Mouse (Mus musculus): Measurements from ENCODE around the gene Pcyt2. TPM values are rescaled to one million over a fixed set of nuclear protein-coding genes. Genes with fewer than 3 reads are reported as not detected.

Gene Pcyt2
- polyA plus RNA-seq, 1 experiment, result 432 TPM

DNA sequence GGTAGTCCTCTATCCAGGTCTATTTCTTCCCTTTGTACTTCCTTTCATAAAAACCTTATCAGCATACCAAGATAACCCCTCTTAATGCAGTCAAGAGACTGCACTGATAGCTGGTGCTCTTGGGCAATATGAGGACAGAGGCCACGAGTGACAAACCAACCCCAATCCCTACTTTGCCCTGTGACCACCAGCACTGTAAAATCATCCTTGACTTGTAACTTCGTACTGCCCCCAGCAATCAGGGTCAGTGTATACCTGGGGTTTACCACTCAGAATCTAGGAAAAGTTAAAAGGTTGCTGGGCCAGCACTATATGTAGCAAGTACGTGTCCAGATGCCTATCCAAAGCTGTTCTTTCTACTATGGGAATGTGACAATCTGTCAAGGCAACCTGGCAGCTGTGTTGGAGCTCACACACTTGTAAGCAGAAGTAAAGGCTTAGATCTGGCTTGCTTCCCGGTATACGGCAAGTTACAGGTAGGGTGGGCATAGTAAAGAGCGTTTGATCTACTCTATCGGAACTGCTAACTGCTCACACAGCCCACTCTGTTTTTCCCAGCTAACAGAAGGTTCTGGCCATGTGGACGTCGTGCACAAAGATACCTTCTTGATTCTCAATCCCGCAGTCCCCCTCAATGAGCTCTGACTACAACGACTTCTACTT lies 45.9 kb downstream of the Pcyt2 start:
- no peak for TF ChIP-seq CTCF (conservative IDR thresholded peaks at IDR 0.05; ENCODE audit: insufficient read depth, insufficient read length, low read depth, low read length)
- TF ChIP-seq POLR2A (IDR thresholded peaks at IDR 0.05; ENCODE audit: low read depth, low read length), result no peak
- Histone ChIP-seq H3K27ac (ENCODE audit: insufficient read depth, low read depth, low read length) (peak overlapping the region; percentile 81; the same call in 1 of the 2 replicates), H3K27me3 (replicated peaks; ENCODE audit: control insufficient read depth, insufficient read depth, low read length) (no peaks in the 10 kb centered on the region), H3K4me1 (ENCODE audit: control insufficient read depth, insufficient read depth, low read length) (peaks cover 12% of the 10 kb centered on the region; the same call in 1 of the 2 replicates), H3K4me3 (ENCODE audit: insufficient read depth, low read depth, low read length) (peak overlapping the region; percentile 85), H3K36me3 (ENCODE audit: control insufficient read depth, insufficient read depth, low read length) (peaks cover 4% of the 10 kb centered on the region)
- no peak for DNase-seq
- WGBS, result 3% methylated on average over 11 of the region's 11 CpGs

GRCm38 (mm10) chr11:120571122-120571521 lies 46.6 kb downstream of the Pcyt2 start:
- TF ChIP-seq CTCF (conservative IDR thresholded peaks at IDR 0.05; ENCODE audit: insufficient read depth, insufficient read length, low read depth, low read length) (no peak), POLR2A (IDR thresholded peaks at IDR 0.05; ENCODE audit: low read depth, low read length) (no peak)
- Histone ChIP-seq H3K27me3 (replicated peaks; ENCODE audit: control insufficient read depth, insufficient read depth, low read length) (no peaks in the 10 kb centered on the region), H3K36me3 (ENCODE audit: control insufficient read depth, insufficient read depth, low read length) (peaks cover 6% of the 10 kb centered on the region), H3K4me3 (ENCODE audit: insufficient read depth, low read depth, low read length) (no peak overlapping the region), H3K4me1 (ENCODE audit: control insufficient read depth, insufficient read depth, low read length) (peaks cover 8% of the 10 kb centered on the region; the same call in 1 of the 2 replicates), H3K27ac (ENCODE audit: insufficient read depth, low read depth, low read length) (no peak overlapping the region)
- WGBS, result 56% methylated on average over 3 of the region's 3 CpGs
- no peak for DNase-seq

- TF ChIP-seq CTCF (conservative IDR thresholded peaks at IDR 0.05; ENCODE audit: insufficient read depth, insufficient read length, low read depth, low read length) (no peak), POLR2A (IDR thresholded peaks at IDR 0.05; ENCODE audit: low read depth, low read length) (no peak)
- Histone ChIP-seq H3K27me3 (replicated peaks; ENCODE audit: control insufficient read depth, insufficient read depth, low read length) (no peaks in the 10 kb centered on the region), H3K4me1 (ENCODE audit: control insufficient read depth, insufficient read depth, low read length) (peaks cover 8% of the 10 kb centered on the region; the same call in 1 of the 2 replicates), H3K4me3 (ENCODE audit: insufficient read depth, low read depth, low read length) (no peak overlapping the region), H3K27ac (ENCODE audit: insufficient read depth, low read depth, low read length) (no peak overlapping the region), H3K36me3 (ENCODE audit: control insufficient read depth, insufficient read depth, low read length) (peaks cover 6% of the 10 kb centered on the region)
- DNase-seq, result no peak
- WGBS, result 75% methylated on average over 6 of the region's 6 CpGs
Observed at GRCm38 (mm10) chr11:120568324-120568723, 49.4 kb downstream of the Pcyt2 start.

GRCm38 (mm10) chr11:120565114-120565513 lies 52.6 kb downstream of the Pcyt2 start:
- no peak for DNase-seq
- Histone ChIP-seq H3K36me3 (ENCODE audit: control insufficient read depth, insufficient read depth, low read length) (peaks cover 14% of the 10 kb centered on the region), H3K27me3 (replicated peaks; ENCODE audit: control insufficient read depth, insufficient read depth, low read length) (no peaks in the 10 kb centered on the region), H3K27ac (ENCODE audit: insufficient read depth, low read depth, low read length) (no peak overlapping the region), H3K4me3 (ENCODE audit: insufficient read depth, low read depth, low read length) (no peak overlapping the region), H3K4me1 (ENCODE audit: control insufficient read depth, insufficient read depth, low read length) (no peaks in the 10 kb centered on the region)
- WGBS, result 83% methylated on average over 9 of the region's 9 CpGs
- TF ChIP-seq CTCF (conservative IDR thresholded peaks at IDR 0.05; ENCODE audit: insufficient read depth, insufficient read length, low read depth, low read length), result 0 out of 2 replicates have a peak, but pooled peaks have one; percentile 0
- TF ChIP-seq POLR2A (IDR thresholded peaks at IDR 0.05; ENCODE audit: low read depth, low read length), result no peak

- H3K36me3 ChIP-seq (ENCODE audit: control insufficient read depth, insufficient read depth, low read length), result peaks cover 11% of the 10 kb centered on the region
- H3K27me3 ChIP-seq (replicated peaks; ENCODE audit: control insufficient read depth, insufficient read depth, low read length), result no peaks in the 10 kb centered on the region
- no peak overlapping the region for H3K27ac ChIP-seq (ENCODE audit: insufficient read depth, low read depth, low read length)
- H3K4me3 ChIP-seq (ENCODE audit: insufficient read depth, low read depth, low read length), result no peak overlapping the region
- 93% methylated on average over 13 of the region's 13 CpGs for WGBS
- no peaks in the 10 kb centered on the region for H3K4me1 ChIP-seq (ENCODE audit: control insufficient read depth, insufficient read depth, low read length)
- no peak for DNase-seq
- TF ChIP-seq CTCF (conservative IDR thresholded peaks at IDR 0.05; ENCODE audit: insufficient read depth, insufficient read length, low read depth, low read length), result no peak
- no peak for TF ChIP-seq POLR2A (IDR thresholded peaks at IDR 0.05; ENCODE audit: low read depth, low read length)
Observed at GRCm38 (mm10) chr11:120562949-120563348, 54.8 kb downstream of the Pcyt2 start.

- no peak for DNase-seq
- Histone ChIP-seq H3K36me3 (ENCODE audit: control insufficient read depth, insufficient read depth, low read length) (peaks cover 8% of the 10 kb centered on the region), H3K27ac (ENCODE audit: insufficient read depth, low read depth, low read length) (no peak overlapping the region), H3K27me3 (replicated peaks; ENCODE audit: control insufficient read depth, insufficient read depth, low read length) (no peaks in the 10 kb centered on the region), H3K4me3 (ENCODE audit: insufficient read depth, low read depth, low read length) (no peak overlapping the region), H3K4me1 (ENCODE audit: control insufficient read depth, insufficient read depth, low read length) (no peaks in the 10 kb centered on the region)
- TF ChIP-seq POLR2A (IDR thresholded peaks at IDR 0.05; ENCODE audit: low read depth, low read length), result no peak
- no peak for TF ChIP-seq CTCF (conservative IDR thresholded peaks at IDR 0.05; ENCODE audit: insufficient read depth, insufficient read length, low read depth, low read length)
- 91% methylated on average over 13 of the region's 13 CpGs for WGBS
Observed at GRCm38 (mm10) chr11:120560952-120561728, 56.6 kb downstream of the Pcyt2 start.

Other genes with a start within 250 kb of the Pcyt2 start
- gene Faap100, start 239.2 kb downstream of the Pcyt2 start, polyA plus RNA-seq (2012; rRNA removed), result 30.3 and 45.1 TPM in 2 replicates
- gene Nploc4, start 180.2 kb downstream of the Pcyt2 start, polyA plus RNA-seq (2012; rRNA removed), result 39.5 and 45.4 TPM in 2 replicates
- gene Tspan10, start 175.3 kb downstream of the Pcyt2 start, polyA plus RNA-seq (2012; rRNA removed), result 0.05 and 0.48 TPM in 2 replicates
- 1.8 TPM in 2 replicates for gene Pde6g, start 164.4 kb downstream of the Pcyt2 start, polyA plus RNA-seq (2012; rRNA removed)
- 48.6 and 49.3 TPM in 2 replicates for gene Oxld1, start 159.9 kb downstream of the Pcyt2 start, polyA plus RNA-seq (2012; rRNA removed)
- 14.8 and 15.1 TPM in 2 replicates for gene Ccdc137, start 159.8 kb downstream of the Pcyt2 start, polyA plus RNA-seq (2012; rRNA removed)
- 21.1 and 23.8 TPM in 2 replicates for gene Arl16, start 150.3 kb downstream of the Pcyt2 start, polyA plus RNA-seq (2012; rRNA removed)
- gene Mrpl12, start 133.3 kb downstream of the Pcyt2 start, polyA plus RNA-seq (2012; rRNA removed), result 282 and 300 TPM in 2 replicates
- 751 and 939 TPM in 2 replicates for gene Slc25a10, start 126.1 kb downstream of the Pcyt2 start, polyA plus RNA-seq (2012; rRNA removed)
- gene Gcgr, start 87.2 kb downstream of the Pcyt2 start, polyA plus RNA-seq (2012; rRNA removed), result 52.8 and 77.3 TPM in 2 replicates
- 129 and 131 TPM in 2 replicates for gene Mcrip1, start 68.2 kb downstream of the Pcyt2 start, polyA plus RNA-seq (2012; rRNA removed)
- 9.5 TPM in 1 of 2 replicates, not detected in the other for gene Ppp1r27, start 66.8 kb downstream of the Pcyt2 start, polyA plus RNA-seq (2012; rRNA removed)
- gene P4hb, start 44.7 kb downstream of the Pcyt2 start, polyA plus RNA-seq (2012; rRNA removed), result 323 and 342 TPM in 2 replicates
- gene Arhgdia, start 36.3 kb downstream of the Pcyt2 start, polyA plus RNA-seq (2012; rRNA removed), result 543 and 613 TPM in 2 replicates
- 18.8 and 29.0 TPM in 2 replicates for gene Alyref, start 19.6 kb downstream of the Pcyt2 start, polyA plus RNA-seq (2012; rRNA removed)
- 137 and 143 TPM in 2 replicates for gene Anapc11, start 19.5 kb downstream of the Pcyt2 start, polyA plus RNA-seq (2012; rRNA removed)
- 7.7 and 12.9 TPM in 2 replicates for gene Npb, start 9.5 kb downstream of the Pcyt2 start, polyA plus RNA-seq (2012; rRNA removed)
- 72.2 and 76.8 TPM in 2 replicates for gene Sirt7, start 7.3 kb upstream of the Pcyt2 start, polyA plus RNA-seq (2012; rRNA removed)
- 62.2 and 66.1 TPM in 2 replicates for gene Mafg, start 15.7 kb upstream of the Pcyt2 start, polyA plus RNA-seq (2012; rRNA removed)
- gene Pycr1, start 25.8 kb upstream of the Pcyt2 start, polyA plus RNA-seq (2012; rRNA removed), result 1.0 and 1.5 TPM in 2 replicates
- gene Myadml2, start 30.2 kb upstream of the Pcyt2 start, polyA plus RNA-seq (2012; rRNA removed), result 0.27 and 1.0 TPM in 2 replicates
- 25.5 and 26.1 TPM in 2 replicates for gene Notum, start 43.2 kb upstream of the Pcyt2 start, polyA plus RNA-seq (2012; rRNA removed)
- 105 and 106 TPM in 2 replicates for gene Aspscr1, start 55.0 kb upstream of the Pcyt2 start, polyA plus RNA-seq (2012; rRNA removed)
- gene Cenpx, start 95.8 kb upstream of the Pcyt2 start, polyA plus RNA-seq (2012; rRNA removed), result 157 and 166 TPM in 2 replicates
- 17.5 and 19.5 TPM in 2 replicates for gene Lrrc45, start 96.0 kb upstream of the Pcyt2 start, polyA plus RNA-seq (2012; rRNA removed)
- 14.5 and 17.0 TPM in 2 replicates for gene Rac3, start 103.5 kb upstream of the Pcyt2 start, polyA plus RNA-seq (2012; rRNA removed)
- 910 and 990 TPM in 2 replicates for gene Dcxr, start 109.3 kb upstream of the Pcyt2 start, polyA plus RNA-seq (2012; rRNA removed)
- gene Cbr2, start 114.2 kb upstream of the Pcyt2 start, polyA plus RNA-seq (2012; rRNA removed), result 31.3 and 45.3 TPM in 2 replicates
- gene Hmga1b, start 144.9 kb upstream of the Pcyt2 start, polyA plus RNA-seq (2012; rRNA removed), result 0.53 and 0.55 TPM in 2 replicates
- 69.0 and 80.5 TPM in 2 replicates for gene Rfng, start 166.3 kb upstream of the Pcyt2 start, polyA plus RNA-seq (2012; rRNA removed)
- gene Gps1, start 166.3 kb upstream of the Pcyt2 start, polyA plus RNA-seq (2012; rRNA removed), result 173 and 175 TPM in 2 replicates
- 42.3 and 42.6 TPM in 2 replicates for gene Dus1l, start 178.5 kb upstream of the Pcyt2 start, polyA plus RNA-seq (2012; rRNA removed)
- 936 and 1,244 TPM in 2 replicates for gene Fasn, start 206.6 kb upstream of the Pcyt2 start, polyA plus RNA-seq (2012; rRNA removed)